ENCODE assay signal across 8 mouse cellular contexts in the genomic region with DNA sequence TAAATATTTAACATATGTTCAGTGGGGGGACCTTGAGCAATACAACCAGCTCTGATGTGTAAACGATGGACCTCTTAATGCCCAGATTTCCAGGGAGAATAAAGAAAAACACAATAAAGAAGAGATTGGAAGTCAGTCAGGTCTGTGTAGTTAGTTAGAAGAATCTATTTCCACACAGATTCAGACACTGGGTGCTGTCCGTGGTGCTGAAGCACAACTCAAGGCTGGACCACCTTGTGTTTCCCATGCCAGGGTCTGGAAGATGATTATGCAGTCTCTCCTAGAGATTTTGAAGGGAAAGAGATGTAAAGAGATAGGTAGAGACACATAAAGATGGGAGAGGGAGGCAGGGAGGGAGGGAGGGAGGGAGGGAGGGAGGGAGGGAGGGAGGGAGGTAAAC.
DNase-seq lines count a peak whose midpoint lies in the region; ATAC-seq lines count a peak whose summit lies in the region.

No protein-coding gene starts in this region.

- no peak overlapping the region for H3K4me2 ChIP-seq in limb, embryonic 11.5 days (ENCODE audit: low read depth, severe bottlenecking)

- H3K4me3 ChIP-seq in limb, embryonic 11.5 days (ENCODE audit: low read depth, low read length) = no peak overlapping the region

- intact Hi-C loops in heart, postnatal 25 days (cut with DNase I) = no loop called here

- no peaks in the 10 kb centered on the region for H3K27me3 ChIP-seq in limb, embryonic 11.5 days (ENCODE audit: control insufficient read depth, insufficient read depth, low read length)

- no peak overlapping the region for H3K27ac ChIP-seq in limb, embryonic 11.5 days (replicated peaks; ENCODE audit: low read depth, low read length)

- no peaks in the 10 kb centered on the region for H3K36me3 ChIP-seq in limb, embryonic 11.5 days (ENCODE audit: control insufficient read depth, insufficient read depth, low read length)

- no peak for ATAC-seq in limb, embryonic 11.5 days (ENCODE audit: insufficient number of reproducible peaks, low FRiP score, low TSS enrichment, low read depth)

- H3K4me1 ChIP-seq in limb, embryonic 11.5 days (ENCODE audit: control insufficient read depth, insufficient read depth, low read length) = no peaks in the 10 kb centered on the region

- DNase-seq in heart, postnatal 4 days = peak; percentile 76
- no peak for DNase-seq in heart, postnatal 25 days (ENCODE audit: low spot score)
- DNase-seq in CD4-positive helper T cell, adult 2 months (ENCODE audit: low read depth, low spot score) = peak; percentile 4
- DNase-seq in adrenal gland, postnatal 36 days = peak; percentile 71 to 75
- peak; percentile 90 for DNase-seq in limb, embryonic 11.5 days (ENCODE audit: low spot score)
- DNase-seq in yolk sac, embryonic 10.5 days (ENCODE audit: low spot score) = peak; percentile 31
- no peak for DNase-seq in frontal cortex, postnatal 25 days (ENCODE audit: low spot score in 2 of 2)
- no peak for DNase-seq in spleen, postnatal 4 days (ENCODE audit: low spot score in 2 of 2)

- H3K9me3 ChIP-seq in limb, embryonic 11.5 days (ENCODE audit: control insufficient read depth, low read length) = no peaks in the 10 kb centered on the region

- H3K9ac ChIP-seq in limb, embryonic 11.5 days (ENCODE audit: low read length) = no peak overlapping the region

- WGBS in limb, embryonic 11.5 days = 23% methylated on average over 2 of the region's 2 CpGs

Comparison
In these comparisons a context has a peak if more than half of its experiments do, and no peak if none do; other contexts are left out.
1. DNase-seq: peak in heart, postnatal 4 days (single experiment), CD4-positive helper T cell, adult 2 months (single experiment), adrenal gland, postnatal 36 days (2 of 2), limb, embryonic 11.5 days (single experiment) and yolk sac, embryonic 10.5 days (single experiment); none in heart, postnatal 25 days (single experiment), frontal cortex, postnatal 25 days (0 of 2) and spleen, postnatal 4 days (0 of 2).